Mouse (Mus musculus) embryo, embryonic 9.5 days (tissue): ENCODE data around the gene Taok3.

Experiments used
- DNase-seq: peaks from one replicate; pipeline ENCODE4 v3.0.0-alpha.2; 2017; ENCODE audit errors: extremely low spot score

The Taok3 gene

GRCm38 (mm10) chr5:117178486-117178885 lies 58.6 kb downstream of the Taok3 start:
- no peak for DNase-seq

- no peak for DNase-seq
Measured at GRCm38 (mm10) chr5:117181921-117182320, 62.0 kb downstream of the Taok3 start.

GRCm38 (mm10) chr5:117182411-117182810 lies 62.5 kb downstream of the Taok3 start:
- DNase-seq = no peak

- DNase-seq = no peak
Measured at GRCm38 (mm10) chr5:117184832-117185231, 64.9 kb downstream of the Taok3 start.

GRCm38 (mm10) chr5:117185673-117186072 lies 65.7 kb downstream of the Taok3 start:
- no peak for DNase-seq

- DNase-seq = no peak
Measured at GRCm38 (mm10) chr5:117192061-117192460, 72.1 kb downstream of the Taok3 start.

- no peak for DNase-seq
Measured at GRCm38 (mm10) chr5:117193748-117194147, 73.8 kb downstream of the Taok3 start.

- DNase-seq = no peak
Measured at GRCm38 (mm10) chr5:117194672-117195071, 74.7 kb downstream of the Taok3 start.

- DNase-seq = no peak
Measured at GRCm38 (mm10) chr5:117196551-117196950, 76.6 kb downstream of the Taok3 start.

GRCm38 (mm10) chr5:117198390-117198789 lies 78.5 kb downstream of the Taok3 start:
- no peak for DNase-seq

GRCm38 (mm10) chr5:117207286-117207685 lies 87.4 kb downstream of the Taok3 start:
- no peak for DNase-seq

- no peak for DNase-seq
Measured at GRCm38 (mm10) chr5:117214016-117214415, 94.1 kb downstream of the Taok3 start.

GRCm38 (mm10) chr5:117231059-117231458 lies 111.1 kb downstream of the Taok3 start:
- DNase-seq = no peak

GRCm38 (mm10) chr5:117236540-117236939 lies 116.6 kb downstream of the Taok3 start:
- DNase-seq = no peak

GRCm38 (mm10) chr5:117239106-117239505 lies 119.2 kb downstream of the Taok3 start:
- DNase-seq = no peak

GRCm38 (mm10) chr5:117240321-117240731 lies 120.4 kb downstream of the Taok3 start:
- no peak for DNase-seq

- DNase-seq = peak; percentile 48
Measured at GRCm38 (mm10) chr5:117240761-117241322, 120.9 kb downstream of the Taok3 start.

- no peak for DNase-seq
Measured at GRCm38 (mm10) chr5:117241935-117242531, 122.1 kb downstream of the Taok3 start.

GRCm38 (mm10) chr5:117242671-117243478 lies 122.9 kb downstream of the Taok3 start:
- DNase-seq = no peak

GRCm38 (mm10) chr5:117245170-117245569 lies 125.2 kb downstream of the Taok3 start:
- no peak for DNase-seq

GRCm38 (mm10) chr5:117248351-117248750 lies 128.4 kb downstream of the Taok3 start:
- DNase-seq = no peak

GRCm38 (mm10) chr5:117250796-117251195 lies 130.9 kb downstream of the Taok3 start:
- DNase-seq = no peak

GRCm38 (mm10) chr5:117251763-117252162 lies 131.8 kb downstream of the Taok3 start:
- DNase-seq = no peak
